ENCODE assay signal across 21 mouse cellular contexts in the genomic region with DNA sequence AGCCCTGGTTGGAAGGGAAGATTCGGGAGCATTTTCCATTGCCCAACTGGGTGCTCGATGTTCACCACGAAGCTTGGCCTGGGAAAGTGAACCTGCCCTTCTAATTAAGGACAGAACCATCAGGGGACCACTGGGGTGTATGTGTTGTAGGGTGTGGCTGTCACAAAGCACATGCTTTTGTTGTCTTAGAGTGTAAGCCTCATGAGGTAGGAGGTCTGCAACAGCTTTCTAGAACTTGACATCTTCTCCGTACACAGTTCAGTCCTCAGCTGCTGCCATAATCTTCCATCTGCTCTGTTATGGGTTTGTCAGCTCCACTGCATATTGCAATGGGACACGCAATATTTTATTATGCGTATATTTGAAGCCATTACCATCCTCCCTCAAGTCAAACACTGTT.
A peak's percentile ranks its signal among the peaks of the same experiment; 100 is the strongest.
DNase-seq lines count a peak whose midpoint lies in the region; ATAC-seq lines count a peak whose summit lies in the region.
"Had no signal": no experiment of that assay in that cellular context is flagged by ENCODE, and none has a peak within 500 bp of the region (broad histone marks: within the 10 kb centered on the region; RNA-seq: fewer than 3 reads in every experiment).

No protein-coding gene starts in this region.

- no peak overlapping the region for H3K9ac ChIP-seq in midbrain, embryonic 11.5 days (ENCODE audit: low read length)
- H3K9ac ChIP-seq in midbrain, embryonic 13.5 days (replicated peaks) = no peak overlapping the region
- no peak overlapping the region for H3K9ac ChIP-seq in forebrain, embryonic 13.5 days
- no peak overlapping the region for H3K9ac ChIP-seq in forebrain, embryonic 16.5 days (replicated peaks; ENCODE audit: low read depth, low read length)
- H3K9ac ChIP-seq in liver, embryonic 12.5 days = no peak overlapping the region
- H3K9ac ChIP-seq: embryonic facial prominence, embryonic 13.5 days; heart, embryonic 15.5 days; hindbrain, embryonic 14.5 days; intestine, embryonic 15.5 days had no signal

- 0 out of 2 replicates have a peak, but pooled peaks have one; percentile 23 for ATAC-seq in midbrain, embryonic 11.5 days (ENCODE audit: low FRiP score)
- ATAC-seq in midbrain, embryonic 13.5 days = no peak
- 0 out of 2 replicates have a peak, but pooled peaks have one; percentile 19 for ATAC-seq in forebrain, embryonic 13.5 days
- peak; percentile 42; the same call in 1 of the 2 replicates for ATAC-seq in forebrain, embryonic 16.5 days
- ATAC-seq in liver, embryonic 12.5 days = no peak
- ATAC-seq: intestine, embryonic 15.5 days had no signal

- no peaks in the 10 kb centered on the region for H3K9me3 ChIP-seq in midbrain, embryonic 11.5 days (ENCODE audit: control insufficient read depth, low read length)
- H3K9me3 ChIP-seq in midbrain, embryonic 13.5 days = no peaks in the 10 kb centered on the region
- no peaks in the 10 kb centered on the region for H3K9me3 ChIP-seq in forebrain, embryonic 13.5 days (replicated peaks)
- H3K9me3 ChIP-seq in forebrain, embryonic 16.5 days (ENCODE audit: control insufficient read depth, low read length) = no peaks in the 10 kb centered on the region
- H3K9me3 ChIP-seq in liver, embryonic 12.5 days (replicated peaks) = no peaks in the 10 kb centered on the region
- H3K9me3 ChIP-seq: embryonic facial prominence, embryonic 13.5 days; heart, embryonic 15.5 days; hindbrain, embryonic 10.5 days; intestine, embryonic 15.5 days had no signal

- no peak for DNase-seq in midbrain, embryonic 11.5 days (ENCODE audit: low spot score, missing footprints)
- no peak for DNase-seq in testis, postnatal 10 days (ENCODE audit: low spot score)
- DNase-seq in heart, postnatal 36 days = no peak
- DNase-seq: adrenal gland, adult 8-10 months; adrenal gland, postnatal 36 days; cerebellum, adult 11-12 months; cerebellum, adult 9-10 months; cerebellum, postnatal 25 days; gastrocnemius, postnatal 10 days; heart, adult 18-20 months; heart, postnatal 14 days had no signal

- H3K4me3 ChIP-seq in midbrain, embryonic 11.5 days (ENCODE audit: low read depth, low read length) = no peak overlapping the region
- no peak overlapping the region for H3K4me3 ChIP-seq in midbrain, embryonic 13.5 days (replicated peaks)
- H3K4me3 ChIP-seq in forebrain, embryonic 13.5 days = no peak overlapping the region
- no peak overlapping the region for H3K4me3 ChIP-seq in forebrain, embryonic 16.5 days (replicated peaks; ENCODE audit: low read length)
- no peak overlapping the region for H3K4me3 ChIP-seq in liver, embryonic 12.5 days
- H3K4me3 ChIP-seq: embryonic facial prominence, embryonic 13.5 days; heart, embryonic 15.5 days; hindbrain, embryonic 10.5 days; intestine, embryonic 15.5 days had no signal

- no peaks in the 10 kb centered on the region for H3K4me1 ChIP-seq in midbrain, embryonic 11.5 days (ENCODE audit: control insufficient read depth, insufficient read depth, low read length)
- no peaks in the 10 kb centered on the region for H3K4me1 ChIP-seq in midbrain, embryonic 13.5 days (replicated peaks)
- H3K4me1 ChIP-seq in forebrain, embryonic 13.5 days = peaks cover 17% of the 10 kb centered on the region
- peaks cover 4% of the 10 kb centered on the region; the same call in 1 of the 2 replicates for H3K4me1 ChIP-seq in forebrain, embryonic 16.5 days (replicated peaks; ENCODE audit: control insufficient read depth, insufficient read depth, low read length)
- H3K4me1 ChIP-seq in liver, embryonic 12.5 days = no peaks in the 10 kb centered on the region
- H3K4me1 ChIP-seq: heart, embryonic 15.5 days; intestine, embryonic 15.5 days had no signal

- H3K27me3 ChIP-seq in midbrain, embryonic 11.5 days (ENCODE audit: control insufficient read depth, insufficient read depth, low read length) = no peaks in the 10 kb centered on the region
- H3K27me3 ChIP-seq in midbrain, embryonic 13.5 days = no peaks in the 10 kb centered on the region; the same call in 1 of the 2 replicates
- no peaks in the 10 kb centered on the region for H3K27me3 ChIP-seq in forebrain, embryonic 13.5 days
- H3K27me3 ChIP-seq in forebrain, embryonic 16.5 days (replicated peaks; ENCODE audit: control insufficient read depth, insufficient read depth, low read length) = no peaks in the 10 kb centered on the region
- no peaks in the 10 kb centered on the region for H3K27me3 ChIP-seq in liver, embryonic 12.5 days (replicated peaks)
- H3K27me3 ChIP-seq: embryonic facial prominence, embryonic 13.5 days; heart, embryonic 15.5 days; intestine, embryonic 15.5 days had no signal

- intact Hi-C loops in heart, postnatal 36 days (cut with DNase I) = no loop called here

- WGBS in midbrain, embryonic 11.5 days = 71% methylated on average over 6 of the region's 6 CpGs
- WGBS in midbrain, embryonic 13.5 days = 66% methylated on average over 6 of the region's 6 CpGs
- WGBS in forebrain, embryonic 13.5 days = 48% methylated on average over 6 of the region's 6 CpGs
- WGBS in forebrain, embryonic 16.5 days = 43% methylated on average over 6 of the region's 6 CpGs
- WGBS in liver, embryonic 12.5 days (ENCODE audit: insufficient replicate concordance) = 78% methylated on average over 6 of the region's 6 CpGs

- H3K27ac ChIP-seq in midbrain, embryonic 11.5 days (ENCODE audit: low read depth, low read length) = no peak overlapping the region
- H3K27ac ChIP-seq in midbrain, embryonic 13.5 days = no peak overlapping the region
- H3K27ac ChIP-seq in forebrain, embryonic 13.5 days = peak overlapping the region; percentile 31; the same call in 1 of the 2 replicates
- no peak overlapping the region for H3K27ac ChIP-seq in forebrain, embryonic 16.5 days (ENCODE audit: low read length)
- H3K27ac ChIP-seq in liver, embryonic 12.5 days = no peak overlapping the region
- H3K27ac ChIP-seq: embryonic facial prominence, embryonic 13.5 days; heart, embryonic 15.5 days; hindbrain, embryonic 10.5 days; hindbrain, embryonic 14.5 days; intestine, embryonic 15.5 days had no signal

- no peaks in the 10 kb centered on the region for H3K36me3 ChIP-seq in midbrain, embryonic 11.5 days (ENCODE audit: control insufficient read depth, insufficient read depth, low read length)
- H3K36me3 ChIP-seq in midbrain, embryonic 13.5 days = no peaks in the 10 kb centered on the region
- H3K36me3 ChIP-seq in forebrain, embryonic 13.5 days (ENCODE audit: poor library complexity, severe bottlenecking) = no peaks in the 10 kb centered on the region
- H3K36me3 ChIP-seq in forebrain, embryonic 16.5 days (ENCODE audit: control insufficient read depth, insufficient read depth) = no peaks in the 10 kb centered on the region
- no peaks in the 10 kb centered on the region for H3K36me3 ChIP-seq in liver, embryonic 12.5 days
- H3K36me3 ChIP-seq: embryonic facial prominence, embryonic 13.5 days; heart, embryonic 15.5 days; hindbrain, embryonic 10.5 days; intestine, embryonic 15.5 days had no signal

- no peak overlapping the region for H3K4me2 ChIP-seq in midbrain, embryonic 11.5 days
- H3K4me2 ChIP-seq in midbrain, embryonic 13.5 days (replicated peaks) = no peak overlapping the region
- no peak overlapping the region for H3K4me2 ChIP-seq in forebrain, embryonic 13.5 days
- no peak overlapping the region for H3K4me2 ChIP-seq in forebrain, embryonic 16.5 days (ENCODE audit: low read length)
- no peak overlapping the region for H3K4me2 ChIP-seq in liver, embryonic 12.5 days
- H3K4me2 ChIP-seq: embryonic facial prominence, embryonic 13.5 days; heart, embryonic 11.5 days; heart, embryonic 15.5 days; hindbrain, embryonic 14.5 days; intestine, embryonic 15.5 days had no signal

Comparison
In these comparisons a context has a peak if more than half of its experiments do, and no peak if none do; other contexts are left out.
1. ATAC-seq: peak in midbrain, embryonic 11.5 days (single experiment), forebrain, embryonic 13.5 days (single experiment) and forebrain, embryonic 16.5 days (single experiment); none in midbrain, embryonic 13.5 days (single experiment) and liver, embryonic 12.5 days (single experiment).